8 mouse cellular contexts compared by ENCODE assay signal in the genomic region with DNA sequence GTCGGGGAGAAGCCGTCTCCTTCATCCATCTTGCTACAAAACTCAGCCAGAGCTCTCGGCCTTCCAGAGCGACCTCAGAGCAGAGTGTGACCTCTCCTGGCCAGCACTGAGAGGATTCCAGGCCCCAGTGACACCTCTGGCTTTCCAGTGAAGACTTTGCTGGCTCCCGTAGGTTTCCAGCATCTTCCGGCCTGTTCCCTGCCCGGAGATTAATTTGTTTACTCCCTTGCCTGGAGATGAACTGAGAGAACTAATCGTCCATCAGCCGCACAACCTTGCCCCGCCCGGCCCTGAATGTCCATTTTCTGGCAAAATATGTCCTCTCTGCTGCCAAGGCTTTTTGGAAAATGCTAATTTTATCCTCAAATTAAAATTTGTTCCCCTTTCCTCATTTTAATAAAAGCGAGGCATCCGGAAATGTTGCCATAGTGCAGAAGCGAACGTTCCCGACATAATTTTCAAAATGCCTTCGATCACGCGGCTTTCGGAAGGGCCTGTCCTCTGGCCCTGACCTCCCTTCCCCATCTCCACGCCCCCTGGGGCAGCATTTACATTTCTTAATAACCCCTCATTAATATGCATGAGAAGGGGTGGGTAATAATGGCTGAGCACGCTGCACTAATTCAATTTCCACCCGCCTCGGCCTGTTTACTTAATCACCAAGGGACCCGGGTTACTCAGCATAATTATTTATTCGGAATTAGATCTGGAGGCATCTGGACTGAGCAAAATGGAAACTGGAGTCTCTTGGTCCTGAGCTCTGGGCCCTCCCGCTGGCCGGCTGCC. TPM values are rescaled to one million over a fixed set of nuclear protein-coding genes. Genes with fewer than 3 reads are reported as not detected.
DNase-seq lines count a peak whose midpoint lies in the region; ATAC-seq and TF ChIP-seq lines count a peak whose summit lies in the region.

No protein-coding gene starts in this region.

- no peak overlapping the region for H3K4me3 ChIP-seq in lung, adult 2 months (replicated peaks; ENCODE audit: extremely low read depth, low read depth, low read length)
- H3K4me3 ChIP-seq in forebrain, embryonic 15.5 days = no peak overlapping the region

- no peak for TF ChIP-seq POLR2A in lung, adult 2 months (IDR thresholded peaks at IDR 0.05; ENCODE audit: borderline replicate concordance, extremely low read depth, low read depth, low read length)

- H3K27me3 ChIP-seq in forebrain, embryonic 15.5 days = no peaks in the 10 kb centered on the region

- 34% methylated on average over 28 of the region's 28 CpGs for WGBS in lung, adult 2 months
- WGBS in forebrain, embryonic 15.5 days = 10% methylated on average over 28 of the region's 28 CpGs

- TF ChIP-seq CTCF in lung, adult 2 months (IDR thresholded peaks at IDR 0.05; ENCODE audit: insufficient read depth, low read length) = no peak

- peak; percentile 36 to 38 for DNase-seq in lung, adult 18-20 months
- DNase-seq in lung, adult 2 months = no peak
- peak; percentile 57 to 69 for DNase-seq in kidney, postnatal 36 days
- peak; percentile 23 for DNase-seq in retina, postnatal 7 days (ENCODE audit: low read depth, low spot score)
- no peak for DNase-seq in right cerebral cortex, postnatal 14 days
- no peak for DNase-seq in spleen, postnatal 10 days (ENCODE audit: low spot score in 2 of 2)

- ATAC-seq in forebrain, embryonic 15.5 days (replicated peaks) = peak; percentile 49; the same call in 1 of the 2 replicates
- no peak for ATAC-seq in inflammation-experienced regulatory T-cells, adult 6 months

- H3K9me3 ChIP-seq in forebrain, embryonic 15.5 days = no peaks in the 10 kb centered on the region

- no peak overlapping the region for H3K9ac ChIP-seq in forebrain, embryonic 15.5 days (replicated peaks)

- H3K4me1 ChIP-seq in lung, adult 2 months (ENCODE audit: control insufficient read depth, insufficient read depth, low read length) = no peaks in the 10 kb centered on the region
- peaks cover 40% of the 10 kb centered on the region for H3K4me1 ChIP-seq in forebrain, embryonic 15.5 days

- no peak overlapping the region for H3K27ac ChIP-seq in forebrain, embryonic 15.5 days (replicated peaks)

- H3K4me2 ChIP-seq in forebrain, embryonic 15.5 days (replicated peaks) = peak overlapping the region; percentile 11

- H3K36me3 ChIP-seq in forebrain, embryonic 15.5 days = no peaks in the 10 kb centered on the region

RNA-seq across cellular contexts. Expression of a gene that starts 32.0 kb away (rescaled TPM):
- 13.6 and 27.0 TPM in 2 replicates for polyA plus RNA-seq in lung, adult 2 months (2012; rRNA removed)
- 81.1 and 82.5 TPM in 2 replicates for polyA plus RNA-seq in forebrain, embryonic 15.5 days (2015; fragmentation: Nextera tagmentation; extraction: Ambion mirVana)
- polyA plus RNA-seq in inflammation-experienced regulatory T-cells, adult 6 months (2017; shearing (Covaris generic)) = 10 to 100 TPM; 45.7 to 73.0 (median 53.6) TPM

Comparison
In these comparisons a context has a peak if more than half of its experiments do, and no peak if none do; other contexts are left out.
1. DNase-seq: peak in lung, adult 18-20 months (2 of 2), kidney, postnatal 36 days (2 of 2) and retina, postnatal 7 days (single experiment); none in lung, adult 2 months (single experiment), right cerebral cortex, postnatal 14 days (single experiment) and spleen, postnatal 10 days (0 of 2).